Mouse (Mus musculus) limb, embryonic 12.5 days (tissue): ENCODE data around the gene Rpf1. TPM values are rescaled to one million over a fixed set of nuclear protein-coding genes. Genes with fewer than 3 reads are reported as not detected.

Experiments
- ATAC-seq: fragments of 200-750 bp; cut with Nextera tagmentation; 2 replicates; pipeline ENCODE4 v1.8.0; 2017; ENCODE audit warnings: low read depth, moderate TSS enrichment; ENCODE audit not compliant: insufficient number of reproducible peaks, insufficient read depth, low FRiP score, low TSS enrichment
- H3K27ac ChIP-seq: fragments of 300-500 bp; sonication (generic); 2 replicates; pipeline ENCODE4 v1.5.1; 2016; ENCODE audit warnings: mild to moderate bottlenecking, moderate library complexity
- H3K27me3 ChIP-seq: fragments of 300-500 bp; sonication (generic); 2 replicates; pipeline ENCODE4 v1.6.1; 2016; ENCODE audit warnings: mild to moderate bottlenecking, moderate library complexity
- H3K36me3 ChIP-seq: fragments of 300-500 bp; sonication (generic); 2 replicates; pipeline ENCODE4 v1.6.1; 2016; ENCODE audit warnings: mild to moderate bottlenecking, moderate library complexity
- H3K4me1 ChIP-seq: fragments of 300-500 bp; sonication (generic); replicated peaks from 2 replicates; pipeline ENCODE4 v1.6.1; 2016
- H3K4me2 ChIP-seq: fragments of 300-500 bp; sonication (generic); 2 replicates; pipeline ENCODE4 v1.6.1; 2016; ENCODE audit warnings: mild to moderate bottlenecking, moderate library complexity
- H3K4me3 ChIP-seq: fragments of 300-500 bp; sonication (generic); replicated peaks from 2 replicates; pipeline ENCODE4 v1.5.1; 2016; ENCODE audit warnings: mild to moderate bottlenecking
- H3K9ac ChIP-seq: fragments of 300-500 bp; sonication (generic); replicated peaks from 2 replicates; pipeline ENCODE4 v1.6.1; 2016; ENCODE audit warnings: mild to moderate bottlenecking, moderate library complexity
- H3K9me3 ChIP-seq: fragments of 300-500 bp; sonication (generic); 2 replicates; pipeline ENCODE4 v1.6.1; 2016; ENCODE audit warnings: mild to moderate bottlenecking, moderate library complexity
- WGBS: fragments of 180-500 bp; shearing (Covaris S2); methylation state at CpG from one replicate; pipeline ENCODE4 v1.1.7; 2016; 5-methylcytosine and 5-hydroxymethylcytosine counted together
- polyA plus RNA-seq: library from polyadenylated mRNA; unstranded; fragments of >200 nt; fragmentation: Nextera tagmentation; extraction: Ambion mirVana; gene quantifications from 2 replicates; pipeline ENCODE4 v1.2.1, GENCODE M21; 2016

The Rpf1 gene
- polyA plus RNA-seq, 1 experiment from 2014 or later = 66.1 TPM

DNA sequence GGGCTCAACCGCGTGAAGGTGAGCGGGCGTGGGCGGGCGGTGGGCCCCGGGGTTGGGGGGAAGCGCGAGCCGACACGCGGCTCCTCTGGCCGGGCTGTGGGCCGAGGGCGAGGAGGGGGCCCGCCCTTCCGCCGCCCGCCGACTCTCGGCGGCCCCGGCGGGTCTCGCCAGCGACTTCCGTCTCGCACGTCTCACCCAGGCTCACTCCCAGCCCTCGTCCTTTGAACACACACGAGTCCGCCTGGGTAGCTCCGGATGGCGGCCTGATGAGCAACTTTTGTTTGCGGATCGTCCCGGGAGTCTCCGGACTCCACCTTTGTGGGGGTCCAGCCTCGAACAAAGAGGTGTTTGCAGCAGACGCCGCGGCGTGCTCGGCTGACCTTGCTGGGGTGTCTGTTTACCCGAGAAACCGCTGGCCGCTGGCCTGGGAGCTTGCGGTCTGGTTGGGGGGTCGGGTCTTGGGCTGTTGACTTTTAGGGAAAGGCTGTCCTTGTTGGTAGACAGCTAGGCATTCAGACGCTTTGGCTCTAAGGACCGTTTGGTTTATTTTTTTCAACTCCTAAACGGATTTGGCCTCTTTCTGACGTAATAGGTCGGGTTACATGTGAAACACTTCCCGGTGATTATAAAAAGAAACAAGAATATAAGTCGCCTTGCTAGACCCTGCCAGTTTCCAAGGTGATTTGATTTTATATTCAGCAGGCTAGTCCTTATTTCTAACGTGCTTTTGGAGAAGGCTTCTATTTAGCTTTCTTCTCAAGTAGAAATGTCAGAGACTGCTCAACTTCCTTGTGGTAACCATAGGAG lies 21.0 kb downstream of the Rpf1 start:
- peaks cover 20% of the 10 kb centered on the region for H3K36me3 ChIP-seq
- H3K9ac ChIP-seq = peak overlapping the region; percentile 92
- H3K4me1 ChIP-seq = peaks cover 21% of the 10 kb centered on the region
- no peaks in the 10 kb centered on the region for H3K27me3 ChIP-seq
- peak; percentile 71 for ATAC-seq
- H3K27ac ChIP-seq = peak overlapping the region; percentile 95
- H3K4me3 ChIP-seq = peak overlapping the region; percentile 83
- under 1% methylated on average over 57 of the region's 57 CpGs for WGBS
- peak overlapping the region; percentile 89 for H3K4me2 ChIP-seq
- no peaks in the 10 kb centered on the region for H3K9me3 ChIP-seq

DNA sequence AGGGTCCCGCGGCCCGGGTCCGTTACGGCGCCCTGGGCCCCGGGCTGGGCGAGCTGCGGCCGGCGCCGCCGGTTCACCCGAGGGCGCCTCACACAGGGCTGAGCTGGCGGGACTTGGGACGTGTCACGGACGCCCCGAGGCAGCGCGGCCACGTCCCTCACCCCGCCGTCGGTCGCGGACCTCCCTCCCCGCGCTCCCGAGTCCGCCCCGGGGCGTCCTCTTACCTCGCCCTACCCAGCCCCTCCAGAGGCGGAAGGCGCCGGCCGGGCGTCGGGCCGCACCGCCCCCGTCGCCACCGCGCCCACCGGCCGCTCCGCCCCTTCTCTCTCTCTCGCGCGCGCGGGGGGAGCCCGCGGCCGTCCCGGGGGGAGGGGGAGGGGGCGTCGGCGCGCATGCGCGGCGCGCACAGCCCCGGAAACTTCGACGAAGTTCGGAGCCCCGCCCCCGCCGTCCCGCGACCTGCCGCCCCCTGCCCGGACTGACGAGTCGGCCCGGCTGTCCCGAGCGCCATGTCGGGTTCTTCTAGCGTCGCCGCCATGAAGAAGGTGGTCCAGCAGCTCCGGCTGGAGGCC lies 21.7 kb downstream of the Rpf1 start, which contains the start of the genes Spata1 and Gng5:
Gene Spata1, minus strand, starts transcription at position 323 of the 572 bp plus-strand sequence.
Gene Gng5, plus strand, starts transcription at position 377 of the 572 bp plus-strand sequence.
- Histone ChIP-seq H3K27me3 (no peaks in the 10 kb centered on the region), H3K4me1 (peaks cover 21% of the 10 kb centered on the region), H3K9me3 (no peaks in the 10 kb centered on the region), H3K4me2 (peak within 1 kb of the TSS; percentile 89), H3K4me3 (peak within 1 kb of the TSS; percentile 83), H3K27ac (peak within 1 kb of the TSS; percentile 95), H3K9ac (peak within 1 kb of the TSS; percentile 92), H3K36me3 (peaks cover 16% of the 10 kb centered on the region)
- under 1% methylated on average over 58 of the region's 88 CpGs for WGBS
- peak; percentile 92 for ATAC-seq

DNA sequence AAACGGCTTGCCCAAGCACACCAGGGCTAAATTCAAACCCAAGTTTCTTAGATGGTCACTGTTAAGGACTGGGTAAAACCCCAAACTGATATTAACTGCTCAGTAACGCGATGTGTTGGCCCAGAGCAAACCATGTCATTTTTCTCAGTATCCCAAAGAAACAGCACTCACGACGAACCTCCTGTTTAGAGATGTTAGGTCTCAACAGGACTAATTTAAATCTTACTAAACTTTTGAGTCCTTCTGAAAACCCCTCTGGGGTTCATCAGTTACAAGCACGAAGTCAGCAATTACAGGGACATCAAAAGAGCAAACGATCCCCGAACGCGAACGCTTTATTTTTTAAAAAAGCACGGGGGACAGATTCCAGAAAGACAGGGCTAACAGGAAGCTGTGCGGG lies 22.2 kb downstream of the Rpf1 start:
- Histone ChIP-seq H3K9me3 (no peaks in the 10 kb centered on the region), H3K27ac (peak overlapping the region; percentile 95), H3K4me2 (peak overlapping the region; percentile 89), H3K4me3 (peak overlapping the region; percentile 83), H3K27me3 (no peaks in the 10 kb centered on the region), H3K9ac (peak overlapping the region; percentile 92), H3K4me1 (peaks cover 21% of the 10 kb centered on the region), H3K36me3 (peaks cover 14% of the 10 kb centered on the region)
- 4% methylated on average over 13 of the region's 13 CpGs for WGBS
- ATAC-seq = no peak

DNA sequence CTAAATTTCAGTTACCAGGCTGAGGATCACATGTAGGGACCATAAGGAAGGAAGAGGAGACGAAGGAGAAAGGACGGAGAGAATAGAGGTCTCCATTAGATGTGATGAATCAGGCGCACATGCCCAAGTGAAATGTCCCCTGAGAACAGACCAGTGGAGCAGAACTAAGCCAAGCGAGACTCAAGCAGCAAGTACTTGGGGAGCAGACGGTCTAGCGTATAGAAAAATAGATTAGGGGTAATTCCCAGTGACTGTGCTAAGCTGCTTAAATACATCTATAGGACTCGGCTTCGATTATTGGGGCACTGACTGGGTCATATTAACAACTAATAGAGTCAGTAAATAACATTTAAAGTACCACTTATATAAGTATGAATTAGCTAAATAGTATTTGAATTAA lies 26.3 kb downstream of the Rpf1 start:
- H3K27ac ChIP-seq = no peak overlapping the region

DNA sequence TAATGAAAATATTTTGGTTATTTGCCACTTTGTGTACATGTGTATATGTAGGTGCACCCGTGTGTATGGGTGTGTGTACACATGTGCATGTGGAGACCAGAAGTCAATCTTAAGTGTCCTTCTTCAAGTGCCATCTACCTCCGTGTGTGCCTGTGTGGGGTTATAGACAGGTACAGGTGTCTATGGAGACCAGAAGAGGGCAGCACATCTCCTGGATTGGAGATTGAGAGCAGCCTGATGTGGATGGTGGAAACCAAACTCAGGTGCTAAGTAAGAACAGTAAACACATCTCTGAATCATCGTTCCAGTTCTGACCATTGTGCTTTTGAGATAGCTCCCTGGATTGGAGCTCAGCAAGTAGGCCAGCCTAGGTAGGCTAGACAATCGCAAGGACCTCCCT lies 34.8 kb downstream of the Rpf1 start:
- no peak for ATAC-seq
- H3K4me3 ChIP-seq = no peak overlapping the region
- H3K27me3 ChIP-seq = no peaks in the 10 kb centered on the region
- no peak overlapping the region for H3K27ac ChIP-seq
- no peaks in the 10 kb centered on the region for H3K9me3 ChIP-seq
- no peaks in the 10 kb centered on the region for H3K4me1 ChIP-seq
- H3K9ac ChIP-seq = no peak overlapping the region
- no peak overlapping the region for H3K4me2 ChIP-seq
- H3K36me3 ChIP-seq = no peaks in the 10 kb centered on the region
- WGBS = 82% methylated on average over 4 of the region's 4 CpGs

More for the DNA sequence above, 26.3 kb downstream of the Rpf1 start:
- H3K9ac ChIP-seq = no peak overlapping the region
- H3K4me1 ChIP-seq = no peaks in the 10 kb centered on the region
- no peak for ATAC-seq
- H3K9me3 ChIP-seq = no peaks in the 10 kb centered on the region
- H3K36me3 ChIP-seq = no peaks in the 10 kb centered on the region
- H3K4me2 ChIP-seq = no peak overlapping the region
- H3K4me3 ChIP-seq = no peak overlapping the region
- H3K27me3 ChIP-seq = no peaks in the 10 kb centered on the region
- 86% methylated on average over 8 of the region's 8 CpGs for WGBS

DNA sequence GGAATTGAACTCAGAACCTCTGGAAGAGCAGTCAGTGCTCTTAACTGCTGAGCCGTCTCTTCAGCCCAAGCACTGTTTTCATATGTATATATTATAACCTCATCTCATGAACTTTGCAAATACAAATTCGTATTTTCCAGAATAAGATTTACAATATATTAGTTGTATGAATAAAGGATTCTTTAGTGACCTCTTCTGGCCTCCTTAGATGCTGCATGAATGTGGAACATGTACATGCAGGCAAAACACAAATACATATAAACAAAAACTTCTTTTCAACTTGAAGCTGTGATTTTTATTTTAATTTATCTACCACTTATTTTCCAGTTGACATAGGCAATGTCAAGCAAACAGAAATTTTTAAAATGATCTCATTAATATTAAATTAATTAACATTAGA lies 39.2 kb downstream of the Rpf1 start:
- H3K4me1 ChIP-seq = no peaks in the 10 kb centered on the region
- no peak overlapping the region for H3K4me2 ChIP-seq
- H3K9ac ChIP-seq = no peak overlapping the region
- no peaks in the 10 kb centered on the region for H3K9me3 ChIP-seq
- H3K27me3 ChIP-seq = no peaks in the 10 kb centered on the region
- no peak for ATAC-seq
- 83% methylated on average over 2 of the region's 2 CpGs for WGBS
- H3K36me3 ChIP-seq = no peaks in the 10 kb centered on the region
- no peak overlapping the region for H3K27ac ChIP-seq
- H3K4me3 ChIP-seq = no peak overlapping the region

DNA sequence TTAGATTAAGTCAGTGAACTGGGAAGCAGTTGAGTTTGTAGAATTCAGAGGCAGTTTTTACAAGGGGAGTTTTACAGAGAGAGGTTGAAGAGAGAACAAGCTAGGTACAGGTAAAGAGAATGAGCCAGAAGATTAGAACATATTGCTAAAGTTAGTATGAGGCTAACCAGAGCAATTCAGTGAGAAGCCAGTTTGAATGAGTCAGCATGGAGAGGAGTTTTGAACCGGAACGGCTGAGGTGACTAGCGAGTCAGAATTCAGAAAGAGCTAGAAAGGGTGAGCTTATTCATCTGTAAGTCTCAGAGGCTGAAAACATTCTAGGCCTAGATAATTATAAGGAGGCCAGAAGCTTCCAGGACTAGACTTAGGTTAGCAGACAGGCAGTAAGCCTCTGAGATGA lies 46.8 kb downstream of the Rpf1 start:
- Histone ChIP-seq H3K27me3 (no peaks in the 10 kb centered on the region), H3K27ac (no peak overlapping the region), H3K4me3 (no peak overlapping the region), H3K9ac (no peak overlapping the region), H3K4me1 (no peaks in the 10 kb centered on the region), H3K36me3 (no peaks in the 10 kb centered on the region), H3K9me3 (no peaks in the 10 kb centered on the region), H3K4me2 (no peak overlapping the region)
- WGBS = 89% methylated on average over 3 of the region's 3 CpGs
- ATAC-seq = no peak

DNA sequence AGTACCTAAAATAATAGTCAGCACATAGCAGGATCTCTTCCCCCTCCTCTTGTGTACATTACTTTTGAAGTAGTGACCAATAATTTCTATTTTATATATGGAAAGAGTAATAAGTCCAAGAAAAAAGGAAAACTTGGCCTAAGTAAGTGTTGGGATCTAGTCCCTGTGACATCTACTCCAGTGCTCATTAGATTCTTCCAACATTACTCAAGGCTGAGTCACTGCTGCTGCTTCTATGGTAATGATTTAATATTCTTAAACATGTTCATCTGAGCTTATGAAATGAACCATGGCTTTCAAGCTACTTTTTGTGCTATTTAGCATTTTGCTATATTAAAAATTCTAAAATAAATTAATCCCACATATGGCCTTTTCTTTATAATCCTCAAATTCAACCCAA lies 47.5 kb downstream of the Rpf1 start:
- H3K9ac ChIP-seq = no peak overlapping the region
- no peaks in the 10 kb centered on the region for H3K27me3 ChIP-seq
- no peak overlapping the region for H3K4me2 ChIP-seq
- H3K4me3 ChIP-seq = no peak overlapping the region
- ATAC-seq = no peak
- no peaks in the 10 kb centered on the region for H3K36me3 ChIP-seq
- no peaks in the 10 kb centered on the region for H3K4me1 ChIP-seq
- H3K9me3 ChIP-seq = no peaks in the 10 kb centered on the region
- H3K27ac ChIP-seq = no peak overlapping the region

DNA sequence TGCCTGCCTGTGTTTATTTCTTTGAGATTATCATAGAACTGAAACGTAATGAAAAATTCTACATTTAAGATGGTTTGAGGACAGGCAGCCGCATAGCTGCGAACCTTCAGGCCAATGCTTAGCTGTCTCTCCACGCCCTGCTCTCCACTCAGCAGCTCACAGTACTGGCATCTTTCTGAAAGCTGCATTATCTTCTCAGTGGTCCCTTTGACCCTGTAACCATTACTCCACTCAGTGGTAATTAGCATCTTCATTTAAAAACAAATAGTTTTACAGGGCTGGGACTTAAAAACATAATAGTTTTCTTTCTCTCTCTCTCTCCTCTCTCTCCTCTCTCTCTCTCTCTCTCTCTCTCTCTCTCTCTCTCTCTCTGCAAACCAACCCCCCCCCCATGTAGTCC lies 48.6 kb downstream of the Rpf1 start:
- no peak for ATAC-seq
- Histone ChIP-seq H3K4me1 (no peaks in the 10 kb centered on the region), H3K9ac (no peak overlapping the region), H3K4me3 (no peak overlapping the region), H3K9me3 (no peaks in the 10 kb centered on the region), H3K27ac (no peak overlapping the region), H3K4me2 (no peak overlapping the region), H3K27me3 (no peaks in the 10 kb centered on the region), H3K36me3 (no peaks in the 10 kb centered on the region)
- WGBS = 86% methylated on average over 4 of the region's 4 CpGs

DNA sequence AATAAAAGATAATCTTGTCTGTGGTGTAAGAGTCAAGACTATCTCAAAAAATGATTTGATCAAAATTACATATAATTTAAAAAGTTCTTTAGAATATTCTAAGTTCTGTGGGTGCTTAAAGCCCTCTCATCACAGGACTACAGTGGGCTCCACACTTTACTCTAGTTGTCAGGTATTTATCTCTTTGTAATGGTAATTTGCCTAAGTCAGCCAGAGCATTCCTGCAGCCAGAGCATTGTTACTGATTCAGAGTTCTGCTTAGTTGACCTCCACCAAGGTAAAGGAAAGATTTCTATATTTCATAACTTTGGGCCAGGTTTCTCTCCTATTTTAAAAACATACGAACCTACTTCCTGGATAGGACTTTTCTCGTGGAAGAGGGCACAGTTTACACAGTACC lies 52.0 kb downstream of the Rpf1 start:
- Histone ChIP-seq H3K27ac (no peak overlapping the region), H3K4me1 (no peaks in the 10 kb centered on the region), H3K4me2 (no peak overlapping the region), H3K9me3 (no peaks in the 10 kb centered on the region), H3K9ac (no peak overlapping the region), H3K4me3 (no peak overlapping the region), H3K36me3 (no peaks in the 10 kb centered on the region), H3K27me3 (no peaks in the 10 kb centered on the region)
- WGBS = 78% methylated on average over 2 of the region's 2 CpGs
- ATAC-seq = no peak

DNA sequence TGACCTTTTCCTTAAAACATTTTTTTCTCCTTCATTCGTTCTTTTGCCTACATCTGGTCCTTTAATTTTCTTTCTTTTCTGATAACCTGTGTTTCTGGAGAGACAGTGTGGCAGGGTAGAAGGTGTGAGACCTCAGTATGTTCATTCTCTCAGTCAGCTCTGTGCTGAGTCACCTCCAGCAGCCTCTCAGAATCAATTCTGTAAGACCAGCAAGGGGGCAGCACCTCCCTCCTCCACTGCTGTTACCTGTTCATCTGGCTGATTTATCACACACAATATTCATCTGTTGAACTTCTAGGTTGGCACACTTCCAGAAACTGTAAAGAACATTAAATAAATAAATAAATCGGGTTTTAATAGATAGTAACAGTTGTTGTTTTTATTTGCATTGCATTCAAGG lies 58.3 kb downstream of the Rpf1 start:
- 64% methylated on average over 2 of the region's 2 CpGs for WGBS
- no peak overlapping the region for H3K4me3 ChIP-seq
- no peak for ATAC-seq
- no peak overlapping the region for H3K27ac ChIP-seq
- H3K27me3 ChIP-seq = no peaks in the 10 kb centered on the region
- no peak overlapping the region for H3K9ac ChIP-seq
- no peak overlapping the region for H3K4me2 ChIP-seq
- 0 out of 2 replicates have a peak, but pooled peaks cover 2% of the 10 kb centered on the region for H3K36me3 ChIP-seq
- no peaks in the 10 kb centered on the region for H3K4me1 ChIP-seq
- H3K9me3 ChIP-seq = no peaks in the 10 kb centered on the region
